Mouse (Mus musculus): Measurements from ENCODE around the gene Dnase1l3. TPM values are rescaled to one million over a fixed set of nuclear protein-coding genes. Genes with fewer than 3 reads are reported as not detected.

Dnase1l3 gene
- 0.29 and 0.30 TPM in 2 replicates for polyA plus RNA-seq (2015; fragmentation: Nextera tagmentation; extraction: Ambion mirVana)

GRCm38 (mm10) chr14:7994271-7994767, at the start of gene Dnase1l3:
Dnase1l3 (minus strand) TSS chr14:7994573.
- 0 out of 2 replicates have a peak, but pooled peaks have one; percentile 36 for ATAC-seq (replicated peaks; ENCODE audit: low FRiP score)
- WGBS, result 66% methylated on average over 8 of the region's 8 CpGs
- Histone ChIP-seq H3K36me3 (no peaks in the 10 kb centered on the region), H3K4me1 (peaks cover 24% of the 10 kb centered on the region), H3K27ac (no peak within 1 kb of the TSS), H3K4me2 (no peak within 1 kb of the TSS), H3K4me3 (replicated peaks) (no peak within 1 kb of the TSS), H3K9ac (no peak within 1 kb of the TSS), H3K9me3 (replicated peaks) (no peaks in the 10 kb centered on the region), H3K27me3 (0 out of 2 replicates have a peak, but pooled peaks cover under 1% of the 10 kb centered on the region)

GRCm38 (mm10) chr14:8042577-8042976, 48.2 kb upstream of the Dnase1l3 start:
- WGBS, result 92% methylated on average over 9 of the region's 9 CpGs
- no peak for ATAC-seq (replicated peaks; ENCODE audit: low FRiP score)
- H3K4me1 ChIP-seq, result no peaks in the 10 kb centered on the region

GRCm38 (mm10) chr14:8042120-8042519, 47.7 kb upstream of the Dnase1l3 start:
- Histone ChIP-seq H3K36me3 (peaks cover 18% of the 10 kb centered on the region), H3K9ac (no peak overlapping the region), H3K27me3 (no peaks in the 10 kb centered on the region), H3K4me3 (replicated peaks) (no peak overlapping the region), H3K4me2 (no peak overlapping the region), H3K9me3 (replicated peaks) (no peaks in the 10 kb centered on the region), H3K27ac (no peak overlapping the region), H3K4me1 (no peaks in the 10 kb centered on the region)
- no peak for ATAC-seq (replicated peaks; ENCODE audit: low FRiP score)
- 88% methylated on average over 2 of the region's 2 CpGs for WGBS

More at GRCm38 (mm10) chr14:8042577-8042976, 48.2 kb upstream of the Dnase1l3 start:
- Histone ChIP-seq H3K27me3 (no peaks in the 10 kb centered on the region), H3K27ac (no peak overlapping the region), H3K4me3 (replicated peaks) (no peak overlapping the region), H3K9ac (no peak overlapping the region), H3K4me2 (no peak overlapping the region), H3K36me3 (peaks cover 23% of the 10 kb centered on the region), H3K9me3 (replicated peaks) (no peaks in the 10 kb centered on the region)

GRCm38 (mm10) chr14:8040911-8041678, 46.7 kb upstream of the Dnase1l3 start:
- H3K9me3 ChIP-seq (replicated peaks), result no peaks in the 10 kb centered on the region
- no peak overlapping the region for H3K9ac ChIP-seq
- no peak for ATAC-seq (replicated peaks; ENCODE audit: low FRiP score)
- whole genome bisulfite sequencing, result 87% methylated on average over 12 of the region's 12 CpGs
- H3K36me3 ChIP-seq, result peaks cover 18% of the 10 kb centered on the region
- no peak overlapping the region for H3K4me2 ChIP-seq
- no peaks in the 10 kb centered on the region for H3K27me3 ChIP-seq
- no peaks in the 10 kb centered on the region for H3K4me1 ChIP-seq
- no peak overlapping the region for H3K27ac ChIP-seq
- no peak overlapping the region for H3K4me3 ChIP-seq (replicated peaks)

GRCm38 (mm10) chr14:8040179-8040578, 45.8 kb upstream of the Dnase1l3 start:
- Histone ChIP-seq H3K4me1 (no peaks in the 10 kb centered on the region), H3K4me3 (replicated peaks) (no peak overlapping the region), H3K27ac (no peak overlapping the region), H3K9ac (no peak overlapping the region), H3K27me3 (no peaks in the 10 kb centered on the region), H3K9me3 (replicated peaks) (no peaks in the 10 kb centered on the region), H3K36me3 (peaks cover 11% of the 10 kb centered on the region; the same call in 1 of the 2 replicates), H3K4me2 (no peak overlapping the region)
- ATAC-seq (replicated peaks; ENCODE audit: low FRiP score), result no peak
- WGBS, result 66% methylated on average over 3 of the region's 3 CpGs

- no peaks in the 10 kb centered on the region for H3K4me1 ChIP-seq
- H3K36me3 ChIP-seq, result peaks cover 7% of the 10 kb centered on the region; the same call in 1 of the 2 replicates
- no peak for ATAC-seq (replicated peaks; ENCODE audit: low FRiP score)
- H3K27ac ChIP-seq, result no peak overlapping the region
- H3K9ac ChIP-seq, result no peak overlapping the region
- 81% methylated on average over 7 of the region's 7 CpGs for WGBS
- no peaks in the 10 kb centered on the region for H3K27me3 ChIP-seq
- H3K4me3 ChIP-seq (replicated peaks), result no peak overlapping the region
- no peaks in the 10 kb centered on the region for H3K9me3 ChIP-seq (replicated peaks)
- no peak overlapping the region for H3K4me2 ChIP-seq
These were observed 44.5 kb upstream of the Dnase1l3 start for GRCm38 (mm10) chr14:8038791-8039448.

GRCm38 (mm10) chr14:8038150-8038549, 43.8 kb upstream of the Dnase1l3 start:
- WGBS, result 74% methylated on average over 5 of the region's 5 CpGs
- Histone ChIP-seq H3K9me3 (replicated peaks) (no peaks in the 10 kb centered on the region), H3K4me2 (no peak overlapping the region), H3K4me1 (no peaks in the 10 kb centered on the region), H3K9ac (no peak overlapping the region), H3K4me3 (replicated peaks) (no peak overlapping the region), H3K36me3 (peaks cover 4% of the 10 kb centered on the region; the same call in 1 of the 2 replicates), H3K27me3 (no peaks in the 10 kb centered on the region), H3K27ac (no peak overlapping the region)
- no peak for ATAC-seq (replicated peaks; ENCODE audit: low FRiP score)

GRCm38 (mm10) chr14:8036406-8036805, 42.0 kb upstream of the Dnase1l3 start:
- 77% methylated on average over 5 of the region's 5 CpGs for WGBS
- Histone ChIP-seq H3K4me1 (no peaks in the 10 kb centered on the region; the same call in 1 of the 2 replicates), H3K27me3 (no peaks in the 10 kb centered on the region), H3K9ac (no peak overlapping the region), H3K4me3 (replicated peaks) (no peak overlapping the region), H3K4me2 (no peak overlapping the region), H3K36me3 (no peaks in the 10 kb centered on the region), H3K9me3 (replicated peaks) (no peaks in the 10 kb centered on the region), H3K27ac (no peak overlapping the region)
- no peak for ATAC-seq (replicated peaks; ENCODE audit: low FRiP score)

GRCm38 (mm10) chr14:8035951-8036350, 41.6 kb upstream of the Dnase1l3 start:
- Histone ChIP-seq H3K9me3 (replicated peaks) (no peaks in the 10 kb centered on the region), H3K27ac (no peak overlapping the region), H3K9ac (no peak overlapping the region), H3K4me3 (replicated peaks) (no peak overlapping the region), H3K36me3 (no peaks in the 10 kb centered on the region), H3K4me2 (no peak overlapping the region), H3K27me3 (no peaks in the 10 kb centered on the region), H3K4me1 (no peaks in the 10 kb centered on the region; the same call in 1 of the 2 replicates)
- no peak for ATAC-seq (replicated peaks; ENCODE audit: low FRiP score)
- 91% methylated on average over 6 of the region's 6 CpGs for WGBS

GRCm38 (mm10) chr14:8034561-8034960, 40.2 kb upstream of the Dnase1l3 start:
- H3K27me3 ChIP-seq, result no peaks in the 10 kb centered on the region
- H3K4me2 ChIP-seq, result no peak overlapping the region
- no peak overlapping the region for H3K27ac ChIP-seq
- H3K9ac ChIP-seq, result no peak overlapping the region
- 54% methylated on average over 5 of the region's 5 CpGs for WGBS
- peaks cover 3% of the 10 kb centered on the region; the same call in 1 of the 2 replicates for H3K4me1 ChIP-seq
- no peaks in the 10 kb centered on the region for H3K9me3 ChIP-seq (replicated peaks)
- ATAC-seq (replicated peaks; ENCODE audit: low FRiP score), result no peak
- no peaks in the 10 kb centered on the region for H3K36me3 ChIP-seq
- H3K4me3 ChIP-seq (replicated peaks), result no peak overlapping the region

GRCm38 (mm10) chr14:8032087-8032944, 37.9 kb upstream of the Dnase1l3 start:
- WGBS, result 69% methylated on average over 13 of the region's 13 CpGs
- no peak for ATAC-seq (replicated peaks; ENCODE audit: low FRiP score)
- no peak overlapping the region for H3K9ac ChIP-seq

More at GRCm38 (mm10) chr14:8032087-8032944, 37.9 kb upstream of the Dnase1l3 start:
- Histone ChIP-seq H3K4me1 (peaks cover 3% of the 10 kb centered on the region; the same call in 1 of the 2 replicates), H3K9me3 (replicated peaks) (no peaks in the 10 kb centered on the region), H3K36me3 (no peaks in the 10 kb centered on the region), H3K4me3 (replicated peaks) (no peak overlapping the region), H3K4me2 (no peak overlapping the region), H3K27me3 (no peaks in the 10 kb centered on the region), H3K27ac (no peak overlapping the region)

Measured in kidney, embryonic 15.5 days (tissue).